Mouse (Mus musculus) neural tube, embryonic 10.5 days (tissue): ENCODE data around the gene Igsf10.

Source experiments
- DNase-seq: peaks from one replicate; pipeline ENCODE4 v3.0.0-alpha.2; 2017; ENCODE audit warnings: low spot score; ENCODE audit errors: extremely low spot score

The Igsf10 gene

DNA sequence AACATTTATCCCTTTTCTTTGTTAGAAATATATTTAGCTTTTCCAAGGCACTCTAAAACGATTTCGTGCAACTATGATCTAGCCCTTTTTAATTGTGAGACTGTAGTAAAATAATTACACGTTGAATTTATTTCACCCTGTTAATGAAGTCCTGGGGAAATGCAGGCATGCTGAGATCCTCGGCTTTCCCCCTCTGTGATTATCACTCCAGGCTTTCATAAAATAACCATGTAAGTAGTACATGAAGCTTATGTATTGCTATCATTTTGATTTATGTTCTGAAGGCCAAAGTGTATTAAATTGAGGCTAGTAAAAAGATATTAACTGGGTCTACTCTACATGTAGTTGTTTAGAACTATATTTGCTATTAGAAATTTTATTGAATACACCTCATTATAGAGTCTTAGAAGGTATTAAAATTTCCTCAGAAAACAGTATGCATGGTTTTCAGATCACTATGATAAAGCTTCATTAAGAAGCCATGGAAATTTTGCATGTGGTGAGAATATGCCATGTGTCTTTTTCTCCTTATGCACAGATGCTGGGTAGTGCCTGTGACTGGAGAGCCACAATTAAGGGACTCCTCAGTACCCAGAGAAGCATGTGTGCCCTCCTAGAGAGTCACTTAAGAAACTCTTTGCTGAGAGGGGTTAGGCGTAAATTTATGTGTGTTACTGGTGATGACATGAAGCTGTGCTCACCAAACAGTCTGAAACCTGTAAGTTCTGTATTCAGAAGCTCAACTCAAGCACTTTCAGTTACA is 50.6 kb downstream of the Igsf10 start:
- no peak for DNase-seq

DNA sequence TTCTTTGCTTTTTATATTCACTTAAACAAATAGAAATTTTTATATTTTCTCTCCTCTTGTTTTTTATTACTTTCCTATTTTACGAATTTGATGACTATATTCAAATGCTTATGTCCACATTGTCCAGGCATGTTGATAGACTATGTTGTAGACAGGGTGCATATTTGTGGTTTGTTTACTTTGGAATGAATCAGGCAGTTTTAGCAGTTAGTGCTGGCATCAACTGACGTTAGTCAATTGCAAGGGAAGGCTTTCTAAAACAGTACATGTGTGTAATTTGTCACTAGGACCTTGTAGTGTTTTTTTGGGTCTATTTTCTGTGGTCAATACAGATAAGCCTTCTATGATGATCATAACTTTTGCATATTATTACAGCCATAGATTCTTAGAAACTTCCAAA is 53.6 kb downstream of the Igsf10 start:
- no peak for DNase-seq

DNA sequence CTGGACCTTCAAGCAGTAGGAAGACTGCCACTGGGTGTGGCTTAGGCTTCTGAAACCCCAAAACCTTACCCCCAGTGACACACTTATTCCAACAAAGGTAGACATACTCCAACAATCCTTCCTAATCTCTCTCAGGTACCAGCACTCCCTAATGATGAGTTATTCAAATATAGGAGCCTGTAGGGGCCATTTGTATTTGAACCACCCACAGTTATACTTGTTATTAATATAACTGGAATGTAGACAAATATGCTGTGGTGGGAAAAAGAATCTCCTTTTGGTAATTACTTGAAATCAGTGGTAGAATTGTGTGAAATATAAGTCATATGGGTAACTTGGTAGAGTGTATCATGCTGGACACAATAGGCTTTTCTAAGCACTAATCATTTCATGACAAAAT is 65.6 kb downstream of the Igsf10 start:
- no peak for DNase-seq

DNA sequence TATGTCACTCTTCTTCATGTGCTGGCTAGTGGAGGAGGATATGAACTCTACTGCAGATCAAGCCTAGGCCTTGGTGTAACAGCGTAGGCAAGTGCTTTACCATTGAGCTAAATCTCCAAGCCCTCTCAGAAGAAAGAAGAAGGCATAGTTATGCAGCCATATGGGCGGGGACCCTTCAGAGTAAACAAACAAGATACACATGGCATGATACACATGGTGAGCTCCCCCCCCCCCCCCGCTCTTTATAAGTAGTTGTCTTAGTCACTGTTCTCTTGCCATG is 66.0 kb downstream of the Igsf10 start:
- no peak for DNase-seq

DNA sequence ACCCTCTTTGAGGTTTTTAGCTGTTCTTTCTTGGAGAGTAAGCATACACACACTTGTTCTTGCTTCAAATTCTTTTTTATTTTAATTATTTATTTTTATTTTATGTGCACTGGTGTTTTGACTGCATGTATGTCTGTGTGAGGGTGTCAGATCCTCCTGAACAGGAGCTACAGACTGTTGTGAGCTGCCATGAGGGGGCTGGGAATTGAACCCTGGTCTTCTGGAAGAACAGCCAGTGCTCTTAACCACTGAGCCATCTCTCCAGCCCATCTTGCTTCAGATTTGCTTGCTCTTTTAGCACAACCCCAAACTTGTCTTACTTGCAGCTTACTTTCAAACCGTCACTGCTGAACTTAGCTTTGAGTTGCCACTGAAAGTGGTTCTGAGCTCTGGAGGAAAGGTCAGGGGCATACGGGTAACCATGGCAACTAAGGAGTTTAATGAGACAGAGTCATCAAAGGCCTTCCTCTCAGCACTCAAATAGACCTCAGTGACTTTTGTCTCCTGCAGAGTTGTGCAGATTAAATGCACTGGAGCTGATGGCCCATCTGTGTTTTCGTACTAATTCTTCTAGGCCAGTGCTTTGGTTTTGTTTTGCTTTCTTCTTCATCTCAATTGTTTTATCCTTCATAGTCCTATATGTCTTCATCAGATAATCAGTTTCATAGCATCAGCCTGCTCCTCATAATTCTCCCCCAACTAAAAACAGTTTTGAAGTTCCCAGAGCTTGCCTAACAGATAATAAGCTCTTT is 66.5 kb downstream of the Igsf10 start:
- DNase-seq, result no peak

DNA sequence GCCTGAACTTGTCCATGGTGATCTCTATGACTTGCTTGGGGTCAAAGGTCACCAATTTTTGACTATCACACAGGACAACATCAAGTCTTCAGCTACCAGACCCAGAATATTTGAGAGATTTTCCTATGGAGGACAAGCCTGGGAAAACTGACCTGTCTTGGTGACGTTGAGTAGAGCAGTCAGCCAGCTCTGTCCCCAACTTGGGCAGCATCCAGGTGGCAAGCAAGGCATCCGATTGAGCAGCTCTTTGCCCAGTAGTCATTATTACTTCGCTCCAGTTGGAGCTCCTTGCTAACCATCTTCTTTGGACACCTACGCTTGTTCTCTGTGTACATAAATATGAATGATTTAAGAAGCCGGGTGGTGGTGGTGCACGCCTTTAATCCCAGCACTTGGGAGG is 73.4 kb downstream of the Igsf10 start:
- DNase-seq, result no peak
